Mouse (Mus musculus): ENCODE results near the gene Xpr1. TPM values are rescaled to one million over a fixed set of nuclear protein-coding genes. Genes with fewer than 3 reads are reported as not detected.

Xpr1 gene
- total RNA-seq, 2 experiments from 2014 or later, result 28.4 to 30.8 TPM

- intact Hi-C loops (cut with DNase I; ENCODE audit: low total_unique reads), result loop anchor here (10.0 kb wide), 2 partner anchors 68 to 122 kb away; no protein-coding TSS in a partner anchor
- DNase-seq, result no peak
Measured at GRCm38 (mm10) chr1:155412705-155413104, 4.5 kb downstream of the Xpr1 start.

GRCm38 (mm10) chr1:155408577-155408966, 8.6 kb downstream of the Xpr1 start:
- no peak for DNase-seq

GRCm38 (mm10) chr1:155407697-155408576, 9.3 kb downstream of the Xpr1 start:
- DNase-seq, result no peak
- intact Hi-C loops (cut with DNase I; ENCODE audit: low total_unique reads), result no loop called here

More at GRCm38 (mm10) chr1:155408577-155408966, 8.6 kb downstream of the Xpr1 start:
- intact Hi-C loops (cut with DNase I; ENCODE audit: low total_unique reads), result no loop called here

GRCm38 (mm10) chr1:155400056-155400455, 17.2 kb downstream of the Xpr1 start:
- DNase-seq, result no peak
- intact Hi-C loops (cut with DNase I; ENCODE audit: low total_unique reads), result no loop called here

GRCm38 (mm10) chr1:155394829-155395228, 22.4 kb downstream of the Xpr1 start:
- no peak for DNase-seq
- intact Hi-C loops (cut with DNase I; ENCODE audit: low total_unique reads), result no loop called here

GRCm38 (mm10) chr1:155394021-155394420, 23.2 kb downstream of the Xpr1 start:
- intact Hi-C loops (cut with DNase I; ENCODE audit: low total_unique reads), result no loop called here
- no peak for DNase-seq

GRCm38 (mm10) chr1:155392825-155393224, 24.4 kb downstream of the Xpr1 start:
- no peak for DNase-seq
- intact Hi-C loops (cut with DNase I; ENCODE audit: low total_unique reads), result no loop called here

- intact Hi-C loops (cut with DNase I; ENCODE audit: low total_unique reads), result no loop called here
- no peak for DNase-seq
Measured at GRCm38 (mm10) chr1:155391537-155391936, 25.7 kb downstream of the Xpr1 start.

- intact Hi-C loops (cut with DNase I; ENCODE audit: low total_unique reads), result no loop called here
- DNase-seq, result no peak
Measured at GRCm38 (mm10) chr1:155388418-155388817, 28.8 kb downstream of the Xpr1 start.

GRCm38 (mm10) chr1:155386551-155386950, 30.7 kb downstream of the Xpr1 start:
- intact Hi-C loops (cut with DNase I; ENCODE audit: low total_unique reads), result no loop called here
- no peak for DNase-seq

- intact Hi-C loops (cut with DNase I; ENCODE audit: low total_unique reads), result no loop called here
- no peak for DNase-seq
Measured at GRCm38 (mm10) chr1:155383319-155384302, 33.6 kb downstream of the Xpr1 start.

GRCm38 (mm10) chr1:155381931-155382330, 35.3 kb downstream of the Xpr1 start:
- intact Hi-C loops (cut with DNase I; ENCODE audit: low total_unique reads), result no loop called here
- DNase-seq, result no peak

GRCm38 (mm10) chr1:155379289-155379688, 37.9 kb downstream of the Xpr1 start:
- intact Hi-C loops (cut with DNase I; ENCODE audit: low total_unique reads), result no loop called here
- no peak for DNase-seq

- no peak for DNase-seq
- intact Hi-C loops (cut with DNase I; ENCODE audit: low total_unique reads), result no loop called here
Measured at GRCm38 (mm10) chr1:155372821-155373220, 44.4 kb downstream of the Xpr1 start.

- no peak for DNase-seq
- intact Hi-C loops (cut with DNase I; ENCODE audit: low total_unique reads), result no loop called here
Measured at GRCm38 (mm10) chr1:155370075-155370658, 47.0 kb downstream of the Xpr1 start.

GRCm38 (mm10) chr1:155366366-155366765, 50.8 kb downstream of the Xpr1 start:
- no peak for DNase-seq

GRCm38 (mm10) chr1:155361502-155362126, 55.6 kb downstream of the Xpr1 start:
- no peak for DNase-seq
- intact Hi-C loops (cut with DNase I; ENCODE audit: low total_unique reads), result no loop called here

More at GRCm38 (mm10) chr1:155366366-155366765, 50.8 kb downstream of the Xpr1 start:
- intact Hi-C loops (cut with DNase I; ENCODE audit: low total_unique reads), result no loop called here

- intact Hi-C loops (cut with DNase I; ENCODE audit: low total_unique reads), result no loop called here
- no peak for DNase-seq
Measured at GRCm38 (mm10) chr1:155353096-155353495, 64.1 kb downstream of the Xpr1 start.

- no peak for DNase-seq
- intact Hi-C loops (cut with DNase I; ENCODE audit: low total_unique reads), result no loop called here
Measured at GRCm38 (mm10) chr1:155351527-155351926, 65.7 kb downstream of the Xpr1 start.
